Mouse (Mus musculus) brain, embryonic 14.5 days (tissue): ENCODE results near the gene E2f3.

Source experiments
- CTCF ChIP-seq: fragments of 200-500 bp; IDR thresholded peaks from 2 replicates; pipeline ENCODE4 v1.5.1; 2012; ENCODE audit warnings: inconsistent platforms, mild to moderate bottlenecking, moderate library complexity, borderline replicate concordance; ENCODE audit not compliant: insufficient read depth, insufficient read length; ENCODE audit errors: extremely low read depth
- POLR2A ChIP-seq: fragments of 200-500 bp; IDR thresholded peaks from 2 replicates; pipeline ENCODE4 v1.6.1; 2012; ENCODE audit warnings: mild to moderate bottlenecking, inconsistent platforms, borderline replicate concordance; ENCODE audit not compliant: poor library complexity, insufficient read depth, insufficient read length, severe bottlenecking; ENCODE audit errors: extremely low read depth

DNA sequence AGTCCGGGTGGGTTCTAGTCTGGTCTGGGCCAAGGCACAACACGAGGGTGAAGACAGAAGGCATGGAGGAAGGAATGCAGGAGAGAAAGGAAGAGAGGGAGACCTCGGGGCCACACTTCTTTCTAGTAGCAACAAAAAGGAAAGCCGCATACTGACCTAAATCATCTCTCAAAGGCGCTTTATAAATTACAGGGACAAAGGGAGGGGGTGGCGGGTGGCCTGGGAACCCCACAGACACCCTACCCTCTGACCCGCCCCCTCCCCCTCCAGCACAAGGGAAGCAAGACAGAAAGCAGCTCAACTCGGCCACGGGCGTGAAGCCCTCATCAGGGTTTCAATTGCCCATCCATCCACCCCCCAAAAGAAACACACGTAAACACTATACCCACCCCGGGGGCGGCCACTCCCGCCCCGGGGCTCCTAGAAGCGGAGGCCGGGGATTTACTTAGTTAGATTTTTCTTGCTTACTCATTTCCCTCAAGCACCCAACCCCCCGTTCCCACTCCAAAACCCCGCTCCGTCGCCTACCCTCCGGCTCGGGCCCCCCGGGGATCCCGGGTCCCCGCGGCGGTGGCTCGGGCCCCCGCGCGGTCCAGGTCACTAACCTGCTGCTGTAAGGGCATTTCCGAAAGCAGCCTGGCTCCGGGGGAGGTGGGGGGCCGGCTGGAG is 2.2 kb downstream of the E2f3 start:
- no peak for TF ChIP-seq CTCF
- no peak; the same call in 1 of the 2 replicates for TF ChIP-seq POLR2A
